Mouse (Mus musculus) 3T3-L1 (cell line): Measurements from ENCODE around the gene Snw1.

ENCODE experiments used
- DNase-seq: peaks from one replicate; pipeline ENCODE4 v3.0.0-alpha.2; 2015; ENCODE audit warnings: low read depth, low spot score

Snw1 gene

DNA sequence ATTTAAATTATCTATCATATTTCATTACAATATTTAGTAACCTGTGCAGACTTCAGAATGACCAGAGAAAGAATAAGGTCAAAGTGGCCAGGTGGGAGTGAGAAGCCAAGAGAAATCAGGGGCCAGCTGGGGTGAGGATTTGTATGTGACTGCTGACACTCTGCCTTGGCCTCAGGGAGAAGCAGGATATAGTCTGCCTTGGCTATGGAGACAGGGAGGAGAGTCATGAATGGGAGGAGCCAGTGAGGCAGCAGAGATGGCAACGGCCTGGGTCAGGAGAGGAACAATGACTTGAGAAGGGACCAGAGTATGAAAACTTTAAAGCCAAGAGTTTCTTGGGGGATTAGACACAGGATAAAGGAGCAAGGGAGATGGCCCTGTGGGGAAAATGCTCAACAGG lies 48.4 kb downstream of the Snw1 start:
- DNase-seq: peak; percentile 52

DNA sequence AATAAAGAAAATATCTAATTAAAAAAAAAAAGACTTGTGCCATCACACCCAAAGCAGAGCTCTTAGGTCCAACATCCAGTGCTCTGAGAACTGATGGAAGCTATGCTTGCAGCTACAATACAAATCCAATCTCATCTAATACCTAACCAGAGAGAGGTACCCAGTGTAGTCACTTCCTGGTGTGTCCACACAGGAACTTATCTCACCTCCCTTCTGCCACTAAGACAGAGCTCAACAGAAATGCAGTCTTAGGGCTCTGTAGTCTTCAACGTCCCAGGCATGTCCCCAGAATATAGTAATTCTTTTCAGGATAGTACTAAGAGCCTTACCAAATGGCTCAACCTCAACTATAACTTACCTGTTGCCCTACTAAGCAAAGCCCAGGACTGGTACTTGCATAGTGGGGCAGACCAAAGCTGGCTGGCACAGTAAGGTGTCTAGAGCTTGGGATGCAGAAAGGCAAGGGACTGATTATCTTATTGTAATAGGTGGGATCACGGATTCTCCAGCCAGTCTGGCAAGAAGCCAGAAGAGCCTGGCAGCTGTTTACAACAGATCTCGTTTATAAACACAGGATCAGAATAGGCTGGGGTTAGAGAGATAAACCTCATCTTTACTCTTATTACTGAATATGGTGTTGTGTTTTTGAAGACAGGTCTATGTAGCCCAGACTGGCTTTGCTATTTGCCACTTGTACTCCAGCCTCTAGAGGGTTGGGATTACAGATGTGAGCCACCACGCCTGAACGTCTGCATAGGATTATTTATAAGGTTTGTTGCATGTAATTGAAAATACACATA lies 50.2 kb downstream of the Snw1 start:
- no peak for DNase-seq

GRCm38 (mm10) chr12:87419974-87420485 lies 52.0 kb downstream of the Snw1 start:
- DNase-seq: no peak

DNA sequence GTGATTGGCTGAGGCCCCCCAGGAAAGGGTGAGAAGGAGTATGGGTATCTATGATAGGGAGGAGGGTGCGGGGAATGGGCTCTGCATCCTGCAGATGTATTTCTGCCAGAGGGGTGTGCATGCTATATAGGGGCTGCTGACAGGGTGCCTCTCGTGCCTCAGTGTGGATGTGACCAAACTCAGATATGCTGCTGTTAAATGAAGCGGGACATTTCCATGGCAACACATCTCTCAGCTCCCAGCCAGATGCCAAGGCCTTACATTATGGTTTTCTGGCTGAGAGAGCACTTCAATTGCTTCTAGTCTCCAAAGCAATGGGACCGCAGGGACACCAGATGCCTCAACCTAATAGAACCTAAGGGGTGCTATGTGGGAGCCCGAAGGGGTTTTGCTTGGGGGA lies 53.2 kb downstream of the Snw1 start:
- no peak for DNase-seq

GRCm38 (mm10) chr12:87416690-87417089 lies 55.4 kb downstream of the Snw1 start:
- DNase-seq: peak; percentile 74

DNA sequence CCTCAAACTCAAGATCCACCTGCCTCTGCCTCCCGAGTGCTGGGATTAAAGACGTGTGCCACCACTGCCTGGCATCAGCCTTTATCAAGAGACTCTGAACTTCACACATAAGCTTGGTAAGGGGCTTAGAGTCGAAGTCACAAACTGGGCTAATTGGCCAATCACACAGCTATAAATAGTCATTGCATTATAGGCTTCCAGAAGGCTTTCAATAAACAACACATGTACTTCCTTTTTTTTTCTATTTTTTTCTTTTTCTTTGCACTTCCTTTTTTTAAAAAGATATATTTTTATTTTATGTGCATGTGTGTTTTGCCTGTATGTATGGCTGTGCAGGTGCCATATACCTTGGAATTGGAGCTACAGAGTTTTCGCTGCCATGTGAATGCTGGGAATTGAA lies 56.7 kb downstream of the Snw1 start:
- no peak for DNase-seq

- peak; percentile 80 for DNase-seq
These were observed 58.8 kb downstream of the Snw1 start for GRCm38 (mm10) chr12:87413179-87413790.

DNA sequence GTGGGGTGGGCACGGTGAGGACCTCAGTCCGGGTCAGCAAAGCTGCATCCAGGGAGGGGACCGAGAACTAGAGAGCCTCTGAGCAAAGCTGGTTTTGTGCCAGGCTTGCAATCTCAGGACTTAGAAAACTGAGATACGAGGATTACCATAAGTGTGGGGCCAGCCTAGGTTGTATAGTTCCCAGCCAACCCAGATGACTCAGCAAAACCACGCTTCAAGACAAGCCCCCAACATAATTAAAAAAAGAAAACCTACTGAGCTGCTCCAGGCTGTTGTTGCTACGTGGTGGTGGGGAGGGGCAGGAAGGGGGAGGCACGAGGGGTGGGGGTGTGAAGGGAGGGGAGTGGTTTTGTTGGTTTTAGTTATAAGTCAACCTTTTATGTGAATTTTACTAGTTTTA lies 61.1 kb downstream of the Snw1 start:
- DNase-seq: peak; percentile 68

DNA sequence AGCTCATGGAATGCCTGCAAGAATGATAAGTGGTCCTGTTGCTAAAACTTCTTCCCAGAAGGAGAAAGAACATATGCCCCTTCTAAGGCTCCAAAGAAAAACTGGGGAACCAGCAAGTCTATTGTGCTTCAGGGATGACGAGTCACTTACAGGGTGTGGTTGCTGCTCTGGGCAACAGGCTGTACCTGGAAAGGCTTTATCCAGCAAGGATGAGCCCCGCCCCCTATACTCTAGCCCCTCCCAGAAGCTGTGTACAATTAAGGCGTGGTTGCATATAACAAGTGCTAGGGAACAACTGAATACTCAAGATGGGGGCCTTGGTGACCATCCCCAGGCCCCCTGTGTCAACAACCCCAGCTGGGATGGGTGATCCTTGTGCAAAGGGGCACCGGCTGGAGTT lies 63.0 kb downstream of the Snw1 start:
- DNase-seq: peak; percentile 57

DNA sequence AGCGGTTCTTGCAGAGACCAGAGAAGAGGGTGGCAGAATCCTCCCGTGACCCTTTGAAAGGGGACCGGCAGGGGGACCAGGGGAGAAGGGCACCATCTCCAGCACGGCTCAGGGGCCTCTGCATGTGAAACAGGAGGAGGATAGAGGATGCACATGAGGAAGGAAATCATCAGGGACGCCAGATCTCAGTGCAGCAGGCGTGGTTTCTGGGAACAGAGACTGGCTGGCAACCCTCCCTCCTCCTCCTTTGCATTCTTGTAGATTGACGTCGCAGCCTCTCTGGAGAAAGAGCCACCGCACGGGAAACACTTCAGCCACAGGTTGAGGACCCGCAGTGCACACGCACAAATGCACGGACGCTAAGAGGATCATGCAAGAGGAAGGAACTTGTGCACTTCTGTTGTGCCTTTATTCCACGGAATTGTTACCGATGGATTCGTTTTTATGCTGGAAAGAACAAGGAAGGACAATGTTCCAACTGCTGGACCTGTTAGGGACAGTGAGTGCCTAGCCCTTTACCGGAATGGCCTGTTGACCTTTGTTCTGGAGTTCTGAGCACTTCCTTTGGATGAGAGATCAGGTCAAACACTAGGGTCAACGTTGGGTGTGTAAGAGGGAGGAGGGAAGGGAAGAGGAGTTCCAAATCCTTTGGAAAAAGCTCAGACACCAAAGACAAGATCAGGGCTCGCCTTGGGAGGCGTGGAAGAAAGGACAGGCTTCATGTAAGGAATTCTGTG lies 64.0 kb downstream of the Snw1 start:
- DNase-seq: peak; percentile 87

- peak; percentile 65 for DNase-seq
These were observed 66.4 kb downstream of the Snw1 start for GRCm38 (mm10) chr12:87405721-87406120.

GRCm38 (mm10) chr12:87405165-87405564 lies 66.9 kb downstream of the Snw1 start:
- DNase-seq: no peak

DNA sequence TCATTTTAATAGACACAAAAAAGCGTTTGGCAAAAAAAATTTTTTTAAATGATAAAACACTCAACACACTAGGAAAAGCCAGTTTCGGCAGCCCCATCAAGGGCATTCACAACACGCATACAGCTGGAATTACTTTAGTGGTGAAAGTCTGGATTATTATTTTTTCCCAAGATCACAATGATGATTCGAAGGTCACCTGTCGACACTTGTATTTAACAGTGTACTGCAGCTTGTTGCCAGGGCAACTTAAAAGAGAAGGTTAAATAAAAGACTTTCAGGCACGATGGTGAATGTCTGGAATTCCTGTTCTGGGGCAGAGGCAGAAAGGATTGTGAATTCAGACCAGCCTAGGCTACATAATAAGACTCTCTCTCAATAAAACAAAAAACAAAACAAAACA lies 70.2 kb downstream of the Snw1 start:
- DNase-seq: peak; percentile 46

DNA sequence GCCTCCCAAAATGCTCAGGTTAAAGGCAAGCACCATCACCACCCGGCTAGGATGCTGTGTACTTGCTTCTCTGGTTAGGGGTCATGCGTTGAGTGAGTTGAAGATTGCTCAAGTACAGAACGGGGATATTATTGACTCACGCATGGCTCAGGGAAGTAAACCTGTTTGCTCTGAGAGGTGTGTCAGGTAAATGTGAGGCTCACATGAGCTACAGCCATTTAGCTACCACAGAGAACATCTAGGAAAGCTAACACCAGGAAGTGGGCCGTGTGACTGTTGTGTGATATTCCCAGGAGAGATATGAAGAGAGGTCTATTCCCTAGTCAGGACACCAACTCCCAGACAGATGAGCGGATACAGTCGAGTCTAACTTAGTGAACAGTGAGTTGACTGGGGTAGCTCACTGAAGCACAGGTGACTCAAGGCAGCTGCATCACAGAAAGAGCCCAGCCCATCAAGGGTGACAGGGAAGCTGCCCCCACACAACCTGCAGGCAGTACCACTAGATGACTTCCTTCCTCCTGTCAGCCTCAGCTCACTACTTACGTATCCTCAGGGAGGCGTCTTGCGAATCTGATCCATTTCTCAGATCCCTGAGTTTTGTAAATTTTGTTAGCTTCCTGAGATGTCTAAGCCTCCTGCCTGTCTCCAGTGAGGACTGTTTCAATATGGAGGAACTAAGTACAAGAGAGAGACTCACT lies 72.8 kb downstream of the Snw1 start:
- no peak for DNase-seq
